Mouse (Mus musculus): ENCODE measurements around the gene Tspan9. TPM values are rescaled to one million over a fixed set of nuclear protein-coding genes. Genes with fewer than 3 reads are reported as not detected.

The Tspan9 gene
- polyA plus RNA-seq, 1 experiment from 2014 or later, result 130 TPM

- Histone ChIP-seq H3K4me3 (ENCODE audit: low read depth, low read length) (no peak overlapping the region), H3K27me3 (ENCODE audit: control insufficient read depth, insufficient read depth, low read length) (no peaks in the 10 kb centered on the region), H3K36me3 (ENCODE audit: control insufficient read depth, insufficient read depth, low read length) (no peaks in the 10 kb centered on the region), H3K4me1 (ENCODE audit: control insufficient read depth, insufficient read depth, low read length) (peaks cover 35% of the 10 kb centered on the region), H3K9ac (ENCODE audit: low read depth, low read length) (no peak overlapping the region), H3K4me2 (no peak overlapping the region), H3K27ac (ENCODE audit: low read depth, low read length) (no peak overlapping the region), H3K9me3 (replicated peaks; ENCODE audit: control insufficient read depth, low read length) (no peaks in the 10 kb centered on the region)
- 83% methylated on average over 11 of the region's 11 CpGs for WGBS (ENCODE audit: insufficient replicate concordance)
- no peak for ATAC-seq (replicated peaks; ENCODE audit: insufficient number of reproducible peaks, low FRiP score, low TSS enrichment)
These were observed 60.1 kb downstream of the Tspan9 start for GRCm38 (mm10) chr6:128083305-128083704.

GRCm38 (mm10) chr6:128081781-128082180 lies 61.6 kb downstream of the Tspan9 start:
- ATAC-seq (replicated peaks; ENCODE audit: insufficient number of reproducible peaks, low FRiP score, low TSS enrichment), result no peak
- no peak overlapping the region for H3K27ac ChIP-seq (ENCODE audit: low read depth, low read length)
- no peaks in the 10 kb centered on the region for H3K27me3 ChIP-seq (ENCODE audit: control insufficient read depth, insufficient read depth, low read length)
- WGBS (ENCODE audit: insufficient replicate concordance), result 72% methylated on average over 5 of the region's 5 CpGs
- H3K4me1 ChIP-seq (ENCODE audit: control insufficient read depth, insufficient read depth, low read length), result peaks cover 40% of the 10 kb centered on the region
- H3K9ac ChIP-seq (ENCODE audit: low read depth, low read length), result no peak overlapping the region
- no peak overlapping the region for H3K4me2 ChIP-seq
- H3K36me3 ChIP-seq (ENCODE audit: control insufficient read depth, insufficient read depth, low read length), result no peaks in the 10 kb centered on the region
- H3K4me3 ChIP-seq (ENCODE audit: low read depth, low read length), result no peak overlapping the region
- no peaks in the 10 kb centered on the region for H3K9me3 ChIP-seq (replicated peaks; ENCODE audit: control insufficient read depth, low read length)

- Histone ChIP-seq H3K27ac (ENCODE audit: low read depth, low read length) (no peak overlapping the region), H3K9ac (ENCODE audit: low read depth, low read length) (no peak overlapping the region), H3K9me3 (replicated peaks; ENCODE audit: control insufficient read depth, low read length) (no peaks in the 10 kb centered on the region), H3K4me3 (ENCODE audit: low read depth, low read length) (no peak overlapping the region), H3K4me2 (no peak overlapping the region), H3K36me3 (ENCODE audit: control insufficient read depth, insufficient read depth, low read length) (no peaks in the 10 kb centered on the region), H3K27me3 (ENCODE audit: control insufficient read depth, insufficient read depth, low read length) (no peaks in the 10 kb centered on the region), H3K4me1 (ENCODE audit: control insufficient read depth, insufficient read depth, low read length) (peaks cover 41% of the 10 kb centered on the region)
- WGBS (ENCODE audit: insufficient replicate concordance), result 84% methylated on average over 8 of the region's 8 CpGs
- no peak for ATAC-seq (replicated peaks; ENCODE audit: insufficient number of reproducible peaks, low FRiP score, low TSS enrichment)
These were observed 62.1 kb downstream of the Tspan9 start for GRCm38 (mm10) chr6:128081293-128081692.

GRCm38 (mm10) chr6:128079576-128080224 lies 63.7 kb downstream of the Tspan9 start:
- WGBS (ENCODE audit: insufficient replicate concordance), result 49% methylated on average over 9 of the region's 9 CpGs
- ATAC-seq (replicated peaks; ENCODE audit: insufficient number of reproducible peaks, low FRiP score, low TSS enrichment), result peak; percentile 47

GRCm38 (mm10) chr6:128078508-128078907 lies 64.9 kb downstream of the Tspan9 start:
- H3K36me3 ChIP-seq (ENCODE audit: control insufficient read depth, insufficient read depth, low read length), result no peaks in the 10 kb centered on the region
- H3K9me3 ChIP-seq (replicated peaks; ENCODE audit: control insufficient read depth, low read length), result no peaks in the 10 kb centered on the region
- H3K9ac ChIP-seq (ENCODE audit: low read depth, low read length), result no peak overlapping the region
- no peaks in the 10 kb centered on the region for H3K27me3 ChIP-seq (ENCODE audit: control insufficient read depth, insufficient read depth, low read length)
- H3K27ac ChIP-seq (ENCODE audit: low read depth, low read length), result peak overlapping the region; percentile 47
- ATAC-seq (replicated peaks; ENCODE audit: insufficient number of reproducible peaks, low FRiP score, low TSS enrichment), result no peak; the same call in 1 of the 2 replicates
- H3K4me3 ChIP-seq (ENCODE audit: low read depth, low read length), result no peak overlapping the region
- WGBS (ENCODE audit: insufficient replicate concordance), result 18% methylated on average over 4 of the region's 4 CpGs
- H3K4me1 ChIP-seq (ENCODE audit: control insufficient read depth, insufficient read depth, low read length), result peaks cover 62% of the 10 kb centered on the region
- H3K4me2 ChIP-seq, result no peak overlapping the region

More at GRCm38 (mm10) chr6:128079576-128080224, 63.7 kb downstream of the Tspan9 start:
- Histone ChIP-seq H3K4me1 (ENCODE audit: control insufficient read depth, insufficient read depth, low read length) (peaks cover 56% of the 10 kb centered on the region), H3K27ac (ENCODE audit: low read depth, low read length) (peak overlapping the region; percentile 70), H3K4me2 (peak overlapping the region; percentile 31; the same call in 1 of the 2 replicates), H3K9me3 (replicated peaks; ENCODE audit: control insufficient read depth, low read length) (no peaks in the 10 kb centered on the region), H3K4me3 (ENCODE audit: low read depth, low read length) (no peak overlapping the region), H3K9ac (ENCODE audit: low read depth, low read length) (no peak overlapping the region), H3K36me3 (ENCODE audit: control insufficient read depth, insufficient read depth, low read length) (no peaks in the 10 kb centered on the region), H3K27me3 (ENCODE audit: control insufficient read depth, insufficient read depth, low read length) (no peaks in the 10 kb centered on the region)

- 76% methylated on average over 21 of the region's 21 CpGs for WGBS (ENCODE audit: insufficient replicate concordance)
- Histone ChIP-seq H3K4me2 (no peak overlapping the region), H3K4me1 (ENCODE audit: control insufficient read depth, insufficient read depth, low read length) (peaks cover 63% of the 10 kb centered on the region)
These were observed 67.0 kb downstream of the Tspan9 start for GRCm38 (mm10) chr6:128076104-128077020.

GRCm38 (mm10) chr6:128075453-128076003 lies 67.9 kb downstream of the Tspan9 start:
- H3K4me1 ChIP-seq (ENCODE audit: control insufficient read depth, insufficient read depth, low read length), result peaks cover 68% of the 10 kb centered on the region
- H3K9ac ChIP-seq (ENCODE audit: low read depth, low read length), result no peak overlapping the region
- no peak overlapping the region for H3K4me3 ChIP-seq (ENCODE audit: low read depth, low read length)
- no peaks in the 10 kb centered on the region for H3K27me3 ChIP-seq (ENCODE audit: control insufficient read depth, insufficient read depth, low read length)
- no peak for ATAC-seq (replicated peaks; ENCODE audit: insufficient number of reproducible peaks, low FRiP score, low TSS enrichment)
- 66% methylated on average over 5 of the region's 5 CpGs for WGBS (ENCODE audit: insufficient replicate concordance)
- H3K36me3 ChIP-seq (ENCODE audit: control insufficient read depth, insufficient read depth, low read length), result no peaks in the 10 kb centered on the region
- H3K4me2 ChIP-seq, result no peak overlapping the region
- no peaks in the 10 kb centered on the region for H3K9me3 ChIP-seq (replicated peaks; ENCODE audit: control insufficient read depth, low read length)
- peak overlapping the region; percentile 24 for H3K27ac ChIP-seq (ENCODE audit: low read depth, low read length)

More at GRCm38 (mm10) chr6:128076104-128077020, 67.0 kb downstream of the Tspan9 start:
- Histone ChIP-seq H3K36me3 (ENCODE audit: control insufficient read depth, insufficient read depth, low read length) (no peaks in the 10 kb centered on the region), H3K9me3 (replicated peaks; ENCODE audit: control insufficient read depth, low read length) (no peaks in the 10 kb centered on the region), H3K9ac (ENCODE audit: low read depth, low read length) (no peak overlapping the region), H3K27me3 (ENCODE audit: control insufficient read depth, insufficient read depth, low read length) (no peaks in the 10 kb centered on the region), H3K27ac (ENCODE audit: low read depth, low read length) (peak overlapping the region; percentile 24; the same call in 1 of the 2 replicates), H3K4me3 (ENCODE audit: low read depth, low read length) (no peak overlapping the region)
- no peak for ATAC-seq (replicated peaks; ENCODE audit: insufficient number of reproducible peaks, low FRiP score, low TSS enrichment)

- H3K27me3 ChIP-seq (ENCODE audit: control insufficient read depth, insufficient read depth, low read length), result no peaks in the 10 kb centered on the region
- H3K9ac ChIP-seq (ENCODE audit: low read depth, low read length), result no peak overlapping the region
- H3K4me3 ChIP-seq (ENCODE audit: low read depth, low read length), result no peak overlapping the region
- H3K27ac ChIP-seq (ENCODE audit: low read depth, low read length), result peak overlapping the region; percentile 64; the same call in 1 of the 2 replicates
- peaks cover 51% of the 10 kb centered on the region for H3K4me1 ChIP-seq (ENCODE audit: control insufficient read depth, insufficient read depth, low read length)
- H3K4me2 ChIP-seq, result no peak overlapping the region
- no peak for ATAC-seq (replicated peaks; ENCODE audit: insufficient number of reproducible peaks, low FRiP score, low TSS enrichment)
- H3K9me3 ChIP-seq (replicated peaks; ENCODE audit: control insufficient read depth, low read length), result no peaks in the 10 kb centered on the region
- WGBS (ENCODE audit: insufficient replicate concordance), result 73% methylated on average over 12 of the region's 12 CpGs
- no peaks in the 10 kb centered on the region for H3K36me3 ChIP-seq (ENCODE audit: control insufficient read depth, insufficient read depth, low read length)
These were observed 72.4 kb downstream of the Tspan9 start for GRCm38 (mm10) chr6:128070921-128071558.
